In genomic region chrX:152831003-152831550, GRCm38 (mm10) we compare ENCODE assay signal across 12 mouse cellular contexts. TPM values are rescaled to one million over a fixed set of nuclear protein-coding genes. Genes with fewer than 3 reads are reported as not detected.
DNase-seq lines count a peak whose midpoint lies in the region; ATAC-seq lines count a peak whose summit lies in the region.
"Had no signal": no experiment of that assay in that cellular context is flagged by ENCODE, and none has a peak within 500 bp of the region (broad histone marks: within the 10 kb centered on the region; RNA-seq: fewer than 3 reads in every experiment).

No protein-coding gene starts in this region.

- DNase-seq in 416B (ENCODE audit: low read depth) = peak; percentile 46

- ATAC-seq in common myeloid progenitor, adult 5-6 weeks (replicated peaks; ENCODE audit: low read depth, poor library complexity, severe bottlenecking) = peak; percentile 89
- ATAC-seq in granulocyte monocyte progenitor cell, adult 5-6 weeks (replicated peaks; ENCODE audit: poor library complexity, severe bottlenecking) = peak; percentile 62
- ATAC-seq in hematopoietic stem cell, adult 5-6 weeks (replicated peaks in 1 of 2; ENCODE audit: insufficient read depth in 1 of 2, low FRiP score in 2 of 2, low TSS enrichment in 1 of 2, low read depth in 1 of 2, poor library complexity in 2 of 2, severe bottlenecking in 2 of 2) = peak; percentile 83 to 89
- ATAC-seq in megakaryocyte progenitor cell, adult 5-6 weeks (replicated peaks; ENCODE audit: poor library complexity) = peak; percentile 57

RNA-seq across cellular contexts. Expression of gene Gpr143, which starts 49.4 kb away (rescaled TPM):
- not detected in 2 replicates for total RNA-seq in common myeloid progenitor, adult 5-6 weeks (2017)
- not detected in 2 replicates for total RNA-seq in granulocyte monocyte progenitor cell, adult 5-6 weeks (2014; fragmentation: Nextera tagmentation)
- total RNA-seq in granulocyte monocyte progenitor cell, adult 5-6 weeks (2017) = not detected in 2 replicates
- not detected in 2 replicates for total RNA-seq in hematopoietic stem cell, adult 5-6 weeks (2017)
- total RNA-seq in megakaryocyte progenitor cell, adult 5-6 weeks (2015) = not detected in 2 replicates
- not detected in 2 replicates for total RNA-seq in megakaryocyte progenitor cell, adult 5-6 weeks (2017)
- total RNA-seq: adrenal gland, adult 18-20 months; adrenal gland, postnatal 14 days; adrenal gland, postnatal 25 days; adrenal gland, postnatal 36 days; CH12.LX; G1E; MEL had no signal

Comparison
In these comparisons a context has a peak if more than half of its experiments do, and no peak if none do; other contexts are left out.
1. Peak in every context shown above with its lines: DNase-seq and ATAC-seq.